Comparison of ENCODE assay signal across 1 mouse cellular context in the genomic region with DNA sequence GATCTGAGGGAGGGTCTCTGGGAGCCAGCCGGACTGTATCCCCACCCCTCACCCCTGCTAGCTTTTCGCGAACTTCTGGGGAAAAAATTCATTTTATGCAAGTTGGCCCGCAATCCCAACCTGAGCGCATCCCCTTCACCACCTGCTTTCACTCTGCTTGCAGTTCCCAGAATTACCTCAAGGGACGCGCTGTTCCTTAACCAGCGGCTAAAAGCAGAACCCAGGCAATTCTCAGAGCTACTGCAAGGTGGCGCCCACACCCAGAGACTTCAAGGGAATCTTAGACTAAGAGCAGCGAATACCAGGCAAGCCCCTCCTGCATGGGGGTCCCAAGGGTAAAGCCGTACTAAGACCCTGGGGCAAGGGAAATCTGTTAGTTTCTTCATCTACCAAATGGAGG.
A peak's percentile ranks its signal among the peaks of the same experiment; 100 is the strongest.
TF ChIP-seq lines count a peak whose summit lies in the region.

No protein-coding gene starts in this region.

TF ChIP-seq in CH12.LX, 34 proteins besides CTCF, POLR2A, EP300 and RAD21 (continued from another document):
- TF ChIP-seq MEF2A (IDR thresholded peaks at IDR 0.05; ENCODE audit: borderline replicate concordance, low read depth, low read length) (peak; percentile 38; the same call in 1 of the 2 replicates), SIN3A (IDR thresholded peaks at IDR 0.05; ENCODE audit: low read length) (peak; percentile 34; the same call in 1 of the 2 replicates), JUND (conservative IDR thresholded peaks at IDR 0.05; ENCODE audit: low read depth, low read length) (no peak), ETS1 (conservative IDR thresholded peaks at IDR 0.05; ENCODE audit: low read depth, low read length) (no peak), ELF1 (IDR thresholded peaks at IDR 0.05; ENCODE audit: low read depth, low read length) (no peak)
